Mouse (Mus musculus) ovary, adult 18-20 months (tissue): Measurements from ENCODE around the gene Zfp558.
"Not testable (repeated sequence)": the region's sequence is repeated elsewhere in the genome, so short reads cannot be mapped to it uniquely, and the experiment has no call there.

ENCODE experiments used
- DNase-seq: peaks from one replicate; pipeline ENCODE4 v3.0.0; 2022; ENCODE audit warnings: low spot score, mixed read lengths

Gene Zfp558

DNA sequence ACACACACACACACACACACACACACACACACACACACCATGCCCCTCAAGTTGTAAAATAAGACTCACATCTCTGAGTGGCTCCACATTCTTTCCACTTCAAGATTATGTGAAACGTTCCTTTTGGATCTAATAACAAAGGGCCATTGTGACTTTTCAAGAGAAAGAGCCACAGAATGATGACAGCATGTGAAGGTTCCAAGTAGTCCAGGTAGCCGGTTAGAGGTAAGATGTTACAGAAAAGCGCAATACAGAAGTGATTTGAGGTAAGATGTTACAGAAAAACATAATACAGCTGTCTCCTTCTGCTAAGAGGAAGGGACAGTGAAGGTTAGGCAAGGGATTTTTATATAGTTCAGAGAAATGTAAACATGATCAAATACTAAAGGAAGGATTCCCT lies at the start of gene Zfp558, which contains the start of gene Mbd3l1:
Gene Zfp558 (minus strand): TSS at position 101 of the 400 bp plus-strand sequence.
Gene Mbd3l1 (plus strand): TSS at position 192 of the 400 bp plus-strand sequence.
- DNase-seq, result no peak

DNA sequence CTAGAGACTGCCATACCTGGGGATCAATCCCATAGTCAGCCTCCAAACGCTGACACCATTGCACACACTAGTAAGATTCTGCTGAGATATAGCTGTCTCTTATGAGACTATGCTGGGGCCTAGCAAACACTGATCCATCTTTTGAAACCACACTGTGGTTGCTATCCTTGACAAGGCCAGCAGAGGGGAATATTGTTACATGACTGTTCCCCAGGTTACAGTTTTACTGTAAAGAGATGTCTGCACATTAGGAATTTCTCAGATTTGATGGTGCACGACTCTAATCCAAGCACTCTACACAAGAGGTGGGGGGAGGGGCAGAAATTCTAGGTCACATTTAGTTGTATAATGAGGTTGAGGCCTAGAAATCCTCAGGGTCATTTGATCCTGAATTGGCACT lies 30.0 kb upstream of the Zfp558 start:
- no peak for DNase-seq

- DNase-seq, result peak; percentile 59
These were observed 4.5 kb downstream of the Zfp558 start for GRCm38 (mm10) chr9:18473324-18474128.

- DNase-seq, result no peak
These were observed 10.1 kb downstream of the Zfp558 start for GRCm38 (mm10) chr9:18468005-18468404.

DNA sequence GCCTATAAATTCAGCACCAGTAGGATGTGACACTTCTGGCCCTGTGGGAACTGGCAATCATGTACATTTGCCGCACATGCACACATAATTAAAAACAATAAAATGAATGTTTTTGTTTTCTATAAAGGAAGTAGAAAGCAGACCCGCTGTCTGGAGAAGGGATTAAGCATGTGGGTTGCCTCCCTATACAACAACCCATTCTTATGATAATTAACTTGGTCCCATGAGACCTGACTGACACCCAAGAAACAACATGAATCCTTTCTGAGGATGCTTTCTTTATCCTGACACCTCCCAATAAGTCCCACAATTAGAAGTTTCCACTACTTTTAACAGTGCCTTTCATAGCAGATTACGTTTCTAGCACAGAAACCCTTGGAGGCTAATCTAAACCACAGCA lies 10.7 kb downstream of the Zfp558 start:
- no peak for DNase-seq

DNA sequence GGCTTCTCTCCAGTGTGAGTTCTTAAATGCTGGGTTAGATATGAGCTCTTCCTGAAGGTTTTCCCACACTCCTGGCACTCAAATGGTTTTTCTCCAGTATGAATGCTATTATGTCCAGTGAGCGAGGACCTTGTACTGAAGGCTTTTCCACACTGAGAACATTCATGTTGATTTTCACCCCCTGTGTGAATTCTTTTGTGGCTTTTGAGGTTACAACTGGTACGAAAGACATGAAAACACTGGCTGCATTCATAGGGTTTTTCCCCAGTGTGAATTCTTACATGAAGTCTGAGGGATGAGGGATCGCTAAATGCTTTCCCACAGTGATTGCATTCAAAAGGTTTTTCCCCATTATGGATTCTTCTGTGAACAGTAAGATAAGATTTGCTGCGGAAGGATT lies 21.5 kb downstream of the Zfp558 start:
- DNase-seq, result no peak

DNA sequence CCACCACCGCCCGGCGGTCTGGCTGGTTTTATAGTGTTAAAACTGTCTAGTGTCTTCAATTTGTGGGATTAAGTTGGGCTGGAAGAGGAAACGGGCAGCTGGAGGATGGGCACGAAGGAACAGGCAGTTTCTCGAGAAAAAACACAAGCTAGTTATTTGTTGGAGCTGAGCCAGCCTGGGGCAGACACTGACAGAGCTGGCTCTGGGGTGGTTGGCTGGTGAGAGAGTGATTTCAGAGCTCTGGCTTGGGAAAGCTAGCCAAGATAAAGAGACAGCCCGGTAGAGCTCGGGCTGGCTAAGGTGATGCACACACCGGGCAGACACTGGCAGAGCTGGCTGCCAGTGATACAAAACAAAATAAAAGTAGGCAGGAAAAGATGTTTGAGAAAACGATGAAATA lies 46.4 kb downstream of the Zfp558 start:
- peak; percentile 17 for DNase-seq

- DNase-seq, result no peak
These were observed 47.7 kb downstream of the Zfp558 start, which contains the start of gene Mbd3l2 for GRCm38 (mm10) chr9:18430354-18430753. Gene Mbd3l2 (plus strand): TSS chr9:18430654.

DNA sequence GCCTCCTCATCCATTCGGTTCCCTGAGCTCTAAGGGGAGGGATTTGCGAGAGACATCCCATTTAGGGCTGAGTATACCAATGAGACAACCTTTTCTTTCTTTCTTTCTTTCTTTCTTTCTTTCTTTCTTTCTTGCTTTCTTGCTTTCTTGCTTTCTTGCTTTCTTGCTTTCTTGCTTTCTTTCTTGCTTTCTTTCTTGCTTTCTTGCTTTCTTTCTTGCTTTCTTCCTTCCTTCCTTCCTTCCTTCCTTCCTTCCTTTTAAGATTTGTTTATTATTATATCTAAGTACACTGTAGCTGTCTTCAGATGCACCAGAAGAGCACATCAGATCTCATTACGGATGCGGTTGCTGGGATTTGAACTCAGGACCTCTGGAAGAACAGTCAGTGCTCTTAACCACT lies 65.7 kb downstream of the Zfp558 start:
- not testable (repeated sequence) for DNase-seq
